Mouse (Mus musculus): ENCODE data around the gene BC107364.
"Not testable (repeated sequence)": the region's sequence is repeated elsewhere in the genome, so short reads cannot be mapped to it uniquely, and the experiment has no call there.

The BC107364 gene

GRCm38 (mm10) chr3:96451181-96451737 lies 847 bp downstream of the BC107364 start:
- in situ Hi-C loops (cut with MboI, MseI) = not testable (repeated sequence)

- in situ Hi-C loops (cut with MboI, MseI) = not testable (repeated sequence)
Observed at GRCm38 (mm10) chr3:96450586-96450896, 1.6 kb downstream of the BC107364 start.

- in situ Hi-C loops (cut with MboI, MseI) = not testable (repeated sequence)
Observed at GRCm38 (mm10) chr3:96449762-96450585, 2.1 kb downstream of the BC107364 start.

GRCm38 (mm10) chr3:96445436-96445835 lies 6.7 kb downstream of the BC107364 start:
- in situ Hi-C loops (cut with MboI, MseI) = no loop called here

- in situ Hi-C loops (cut with MboI, MseI) = no loop called here
Observed at GRCm38 (mm10) chr3:96440578-96440977, 11.5 kb downstream of the BC107364 start.

- in situ Hi-C loops (cut with MboI, MseI) = loop anchor here (5.0 kb wide), 2 partner anchors 33 to 153 kb away; no protein-coding TSS in a partner anchor
Observed at GRCm38 (mm10) chr3:96435557-96436091, 16.5 kb downstream of the BC107364 start.

- in situ Hi-C loops (cut with MboI, MseI) = no loop called here
Observed at GRCm38 (mm10) chr3:96432207-96432606, 19.9 kb downstream of the BC107364 start.

GRCm38 (mm10) chr3:96429819-96430132 lies 22.3 kb downstream of the BC107364 start:
- in situ Hi-C loops (cut with MboI, MseI) = no loop called here

- in situ Hi-C loops (cut with MboI, MseI) = no loop called here
Observed at GRCm38 (mm10) chr3:96428941-96429818, 22.9 kb downstream of the BC107364 start.

- in situ Hi-C loops (cut with MboI, MseI) = no loop called here
Observed at GRCm38 (mm10) chr3:96427761-96428462, 24.2 kb downstream of the BC107364 start.

- in situ Hi-C loops (cut with MboI, MseI) = no loop called here
Observed at GRCm38 (mm10) chr3:96427311-96427710, 24.8 kb downstream of the BC107364 start.

GRCm38 (mm10) chr3:96426268-96426667 lies 25.8 kb downstream of the BC107364 start:
- in situ Hi-C loops (cut with MboI, MseI) = no loop called here

GRCm38 (mm10) chr3:96424447-96424846 lies 27.7 kb downstream of the BC107364 start:
- in situ Hi-C loops (cut with MboI, MseI) = not testable (repeated sequence)

- in situ Hi-C loops (cut with MboI, MseI) = no loop called here
Observed at GRCm38 (mm10) chr3:96423889-96424288, 28.2 kb downstream of the BC107364 start.

GRCm38 (mm10) chr3:96420796-96421195 lies 31.3 kb downstream of the BC107364 start:
- in situ Hi-C loops (cut with MboI, MseI) = no loop called here

- in situ Hi-C loops (cut with MboI, MseI) = not testable (repeated sequence)
Observed at GRCm38 (mm10) chr3:96418902-96419301, 33.2 kb downstream of the BC107364 start.

- in situ Hi-C loops (cut with MboI, MseI) = no loop called here
Observed at GRCm38 (mm10) chr3:96417850-96418815, 34.0 kb downstream of the BC107364 start.

- in situ Hi-C loops (cut with MboI, MseI) = no loop called here
Observed at GRCm38 (mm10) chr3:96416595-96416994, 35.5 kb downstream of the BC107364 start.

GRCm38 (mm10) chr3:96416056-96416455 lies 36.0 kb downstream of the BC107364 start:
- in situ Hi-C loops (cut with MboI, MseI) = no loop called here

GRCm38 (mm10) chr3:96414951-96415327 lies 37.2 kb downstream of the BC107364 start:
- in situ Hi-C loops (cut with MboI, MseI) = no loop called here
